Mouse (Mus musculus) macrophage (primary cell): ENCODE measurements around the gene Ei24. TPM values are rescaled to one million over a fixed set of nuclear protein-coding genes. Genes with fewer than 3 reads are reported as not detected.

Experiments used
- polyA plus RNA-seq: library from polyadenylated mRNA; stranded (reverse); fragments of 250-400 nt; gene quantifications from 3 replicates; pipeline ENCODE4 v1.2.4, GENCODE M21; 2018; ENCODE audit warnings: inconsistent platforms

Gene Ei24
- polyA plus RNA-seq, 1 experiment from 2014 or later: 54.3 TPM

Other genes with a start within 250 kb of the Ei24 start
- not detected in 3 replicates for gene Gm17689, start 214.8 kb downstream of the Ei24 start, polyA plus RNA-seq
- gene A630095E13Rik, start 154.0 kb downstream of the Ei24 start, polyA plus RNA-seq: not detected in 3 replicates
- not detected in 3 replicates for gene Acrv1, start 104.2 kb downstream of the Ei24 start, polyA plus RNA-seq
- gene Chek1, start 70.3 kb downstream of the Ei24 start, polyA plus RNA-seq: 0.75 to 9.6 TPM (median 1.6 TPM) in 3 replicates
- gene Stt3a, start 29.7 kb downstream of the Ei24 start, polyA plus RNA-seq: 128 to 178 TPM (median 178 TPM) in 3 replicates
- gene Fez1, start 24.5 kb upstream of the Ei24 start, polyA plus RNA-seq: not detected in 3 replicates